Mouse (Mus musculus) cerebellum, adult 11-12 months (tissue): ENCODE measurements at regions not wholly inside any gene's neighbourhood (a gene's known extent, or its start where the extent isn't known, plus 50 kb on each side); places are given as distances from the start of the nearest gene placed in this dataset.
"Not testable (repeated sequence)": the region's sequence is repeated elsewhere in the genome, so short reads cannot be mapped to it uniquely, and the experiment has no call there.

ENCODE experiments used
- DNase-seq: peaks from one replicate; pipeline ENCODE4 v3.0.0; 2022

- no peak for DNase-seq
These were observed 54.4 kb upstream of the Lrpprc start for GRCm38 (mm10) chr17:84844950-84845349.

GRCm38 (mm10) chr17:84846141-84846540 lies 55.6 kb upstream of the Lrpprc start:
- DNase-seq = no peak

- no peak for DNase-seq
These were observed 57.9 kb upstream of the Lrpprc start for GRCm38 (mm10) chr17:84848385-84849030.

- DNase-seq = no peak
These were observed 58.4 kb upstream of the Lrpprc start for GRCm38 (mm10) chr17:84849031-84849405.

- DNase-seq = no peak
These were observed 59.9 kb upstream of the Lrpprc start for GRCm38 (mm10) chr17:84850464-84850863.

- DNase-seq = no peak
These were observed 60.3 kb upstream of the Lrpprc start for GRCm38 (mm10) chr17:84850893-84851292.

GRCm38 (mm10) chr17:84856971-84857370 lies 66.4 kb upstream of the Lrpprc start:
- DNase-seq = no peak

GRCm38 (mm10) chr17:84858830-84859229 lies 68.2 kb upstream of the Lrpprc start:
- DNase-seq = no peak

- DNase-seq = no peak
These were observed 69.3 kb upstream of the Lrpprc start for GRCm38 (mm10) chr17:84859916-84860315.

- DNase-seq = no peak
These were observed 70.2 kb upstream of the Lrpprc start for GRCm38 (mm10) chr17:84860835-84861234.

GRCm38 (mm10) chr17:84864231-84864630 lies 73.6 kb upstream of the Lrpprc start:
- DNase-seq = not testable (repeated sequence)

GRCm38 (mm10) chr17:84865158-84865557 lies 74.6 kb upstream of the Lrpprc start:
- peak; percentile 83 for DNase-seq

GRCm38 (mm10) chr17:84865566-84865965 lies 75.0 kb upstream of the Lrpprc start:
- DNase-seq = no peak

GRCm38 (mm10) chr17:84869074-84869722 lies 78.6 kb upstream of the Lrpprc start:
- no peak for DNase-seq

GRCm38 (mm10) chr17:84873554-84873953 lies 83.0 kb upstream of the Lrpprc start:
- DNase-seq = peak; percentile 49

- DNase-seq = no peak
These were observed 82.0 kb upstream of the Ppm1b start for GRCm38 (mm10) chr17:84874494-84874893.

- no peak for DNase-seq
These were observed 81.5 kb upstream of the Ppm1b start for GRCm38 (mm10) chr17:84875031-84875430.

- DNase-seq = peak; percentile 79
These were observed 80.5 kb upstream of the Ppm1b start for GRCm38 (mm10) chr17:84876037-84876436.

- peak; percentile 71 for DNase-seq
These were observed 79.2 kb upstream of the Ppm1b start for GRCm38 (mm10) chr17:84877176-84877863.

- DNase-seq = peak; percentile 79
These were observed 78.7 kb upstream of the Ppm1b start for GRCm38 (mm10) chr17:84877864-84878224.

GRCm38 (mm10) chr17:84878316-84878715 lies 78.2 kb upstream of the Ppm1b start:
- no peak for DNase-seq

GRCm38 (mm10) chr17:84879146-84879545 lies 77.4 kb upstream of the Ppm1b start:
- DNase-seq = no peak

GRCm38 (mm10) chr17:84880946-84881345 lies 75.6 kb upstream of the Ppm1b start:
- DNase-seq = no peak

GRCm38 (mm10) chr17:84888525-84888924 lies 68.0 kb upstream of the Ppm1b start:
- no peak for DNase-seq
